Mouse (Mus musculus) naive thymus-derived CD4-positive, alpha-beta T cell, adult 2 months (primary cell): ENCODE measurements around the gene Hira.
"Not testable (repeated sequence)": the region's sequence is repeated elsewhere in the genome, so short reads cannot be mapped to it uniquely, and the experiment has no call there.

Experiments used
- DNase-seq: peaks from one replicate; pipeline ENCODE4 v3.0.0-alpha.2; 2011; ENCODE audit warnings: low read depth

Gene Hira

DNA sequence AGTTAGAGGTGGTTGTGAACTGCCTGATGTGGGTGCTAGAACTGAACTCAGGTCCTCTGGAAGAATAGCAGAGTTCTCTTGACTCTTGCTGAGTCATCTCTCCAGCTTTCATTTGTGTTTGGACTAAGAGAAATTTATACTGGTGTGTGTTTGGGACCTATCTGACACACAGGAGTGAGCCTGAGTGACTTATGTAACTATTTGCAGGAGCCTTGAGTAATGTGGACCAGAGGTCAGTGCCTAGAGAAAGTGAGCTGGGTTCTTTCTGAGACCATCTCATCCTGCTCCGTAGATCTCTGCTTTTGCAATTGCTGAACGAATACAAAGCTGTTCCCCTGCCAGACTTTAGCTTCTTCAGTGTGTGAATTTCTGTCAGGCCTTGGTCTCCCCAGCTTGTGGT is 44.9 kb downstream of the Hira start:
- DNase-seq: no peak

GRCm38 (mm10) chr16:18927963-18928362 is 51.1 kb downstream of the Hira start:
- DNase-seq: no peak

DNA sequence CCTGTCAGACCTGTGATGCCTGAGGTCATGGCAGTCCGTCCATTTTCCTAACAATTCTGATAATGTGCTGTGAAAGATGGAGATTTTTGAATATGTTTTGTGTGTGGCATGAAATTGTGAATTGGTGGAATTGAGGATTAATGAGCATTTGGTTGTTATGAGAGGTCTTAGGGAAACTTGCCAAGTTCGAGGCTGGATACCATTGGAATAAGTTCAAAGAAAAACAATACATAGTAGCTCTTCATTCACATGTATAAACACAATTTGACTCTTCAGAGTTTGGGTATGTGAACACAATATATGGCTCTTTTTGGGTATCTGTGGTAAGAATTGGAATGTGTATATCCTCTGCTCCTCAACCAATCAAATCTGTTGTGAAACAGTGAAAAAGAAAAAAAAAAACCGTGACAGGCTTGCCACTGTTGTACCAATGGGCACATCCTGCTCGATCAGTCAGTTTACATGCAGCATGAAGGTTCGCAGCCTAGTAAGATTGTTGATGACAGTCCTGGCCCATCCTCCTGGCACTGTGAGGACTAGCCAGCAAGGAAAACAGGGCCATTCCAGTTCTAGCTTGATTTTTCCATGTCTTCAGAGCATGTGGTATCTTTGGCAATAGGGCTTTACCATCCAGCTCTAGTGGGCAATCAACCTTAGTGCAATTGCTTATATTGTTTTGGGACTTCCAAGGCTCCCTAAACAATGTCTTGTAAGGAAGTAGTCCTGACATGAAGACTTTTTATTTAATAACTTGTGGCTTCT is 61.7 kb downstream of the Hira start:
- no peak for DNase-seq

- no peak for DNase-seq
Observed at GRCm38 (mm10) chr16:18943906-18944305, 67.1 kb downstream of the Hira start.

- no peak for DNase-seq
Observed at GRCm38 (mm10) chr16:18948941-18949340, 72.1 kb downstream of the Hira start.

DNA sequence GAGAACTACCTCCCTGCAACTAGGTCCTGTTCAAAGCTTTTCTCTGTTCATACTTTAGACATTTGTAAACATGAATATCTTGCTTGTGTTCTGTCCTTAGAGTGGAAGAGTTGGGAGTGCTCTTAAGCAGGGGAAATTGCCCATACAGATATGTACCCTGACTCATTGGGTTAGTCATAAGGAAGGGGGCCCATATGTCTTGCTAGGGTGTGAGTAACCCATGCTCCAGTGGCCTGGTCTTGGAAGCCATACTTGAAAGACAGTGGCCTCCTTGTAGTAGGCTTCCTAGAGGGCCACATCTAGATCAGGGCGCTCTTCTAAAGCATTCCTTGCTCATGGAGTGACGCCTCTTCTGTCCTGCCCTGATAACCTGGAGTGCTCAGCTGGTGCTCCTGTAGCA is 73.5 kb downstream of the Hira start:
- no peak for DNase-seq

DNA sequence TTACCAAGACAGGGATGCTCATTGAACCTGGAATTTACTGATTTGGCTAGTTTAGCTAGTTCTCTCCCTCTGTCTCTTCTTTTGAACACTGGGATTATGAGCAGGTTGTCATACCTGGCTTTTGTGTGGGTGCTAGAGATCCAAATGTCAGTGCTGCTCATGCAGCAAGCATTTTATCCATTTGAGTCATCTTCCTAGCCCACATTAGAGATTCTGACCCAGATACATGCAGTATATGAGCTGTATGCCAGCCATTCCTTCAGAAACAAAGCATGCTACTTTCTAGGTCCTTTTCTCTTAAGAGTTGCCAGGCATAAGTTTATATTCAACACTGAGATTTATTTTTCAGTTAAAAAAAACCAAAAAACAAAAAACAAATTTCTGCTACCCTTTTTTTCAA is 76.0 kb downstream of the Hira start:
- no peak for DNase-seq

DNA sequence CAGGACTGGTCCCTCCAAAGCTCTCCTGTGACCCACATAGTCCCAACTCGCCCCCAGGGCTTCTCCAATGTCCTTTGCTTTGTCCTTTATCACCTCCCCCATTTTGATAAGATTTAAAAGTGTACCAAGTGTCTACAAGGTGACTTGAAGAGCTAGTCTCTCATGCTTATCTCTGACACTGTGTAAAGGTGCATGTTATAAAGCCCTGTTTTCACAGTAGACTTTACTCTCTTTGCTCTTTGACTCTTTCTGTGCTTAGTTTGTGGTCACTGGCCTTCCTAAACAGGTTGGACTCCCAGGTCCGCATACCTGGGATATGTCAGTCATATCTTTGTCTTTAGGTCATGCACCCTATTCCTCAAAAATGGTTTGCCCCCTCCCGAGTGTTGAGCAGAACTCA is 78.2 kb downstream of the Hira start:
- DNase-seq: no peak

DNA sequence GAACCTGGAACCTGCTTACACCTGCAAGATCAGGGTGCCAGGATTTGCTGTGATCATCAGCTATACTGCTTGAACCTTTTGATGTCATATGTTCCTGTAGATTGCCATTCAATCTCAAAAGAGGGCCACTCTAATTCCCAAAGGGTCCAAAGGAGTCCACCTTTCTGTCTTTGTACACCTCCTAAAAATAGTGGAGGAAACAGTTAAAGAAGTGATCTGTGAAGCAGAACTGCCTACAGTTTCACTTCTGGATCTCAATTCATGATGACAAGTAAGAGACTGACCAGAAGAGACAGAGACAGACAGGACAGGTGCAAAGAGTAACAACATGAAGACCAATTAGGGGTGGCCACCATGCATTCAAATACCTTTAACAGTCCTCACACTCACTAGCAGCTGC is 86.6 kb downstream of the Hira start:
- DNase-seq: no peak

- DNase-seq: no peak
Observed at GRCm38 (mm10) chr16:18969420-18970128, 92.7 kb downstream of the Hira start.

DNA sequence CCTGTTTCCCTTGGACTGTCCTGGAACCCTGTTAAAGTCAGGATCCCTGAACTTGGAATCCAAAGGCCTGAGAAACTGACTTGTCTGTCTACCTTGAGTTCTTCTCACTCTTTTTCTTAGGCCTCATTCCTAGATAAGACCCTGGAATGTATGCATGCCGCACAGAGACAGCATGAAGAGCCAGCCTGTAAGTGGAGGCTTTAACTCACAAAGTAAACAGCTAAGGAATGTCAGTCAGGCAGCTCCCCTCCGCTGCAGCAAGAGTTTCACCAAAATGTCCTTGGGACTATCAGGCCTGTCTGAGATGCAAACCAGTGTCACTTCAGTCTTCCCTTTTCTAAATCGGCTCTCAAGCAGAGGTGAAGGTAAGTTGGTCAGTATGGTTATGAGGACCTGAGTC is 94.0 kb downstream of the Hira start:
- DNase-seq: no peak

GRCm38 (mm10) chr16:18975665-18976064 is 98.8 kb downstream of the Hira start:
- DNase-seq: not testable (repeated sequence)

GRCm38 (mm10) chr16:18976315-18976714 is 99.5 kb downstream of the Hira start:
- no peak for DNase-seq

DNA sequence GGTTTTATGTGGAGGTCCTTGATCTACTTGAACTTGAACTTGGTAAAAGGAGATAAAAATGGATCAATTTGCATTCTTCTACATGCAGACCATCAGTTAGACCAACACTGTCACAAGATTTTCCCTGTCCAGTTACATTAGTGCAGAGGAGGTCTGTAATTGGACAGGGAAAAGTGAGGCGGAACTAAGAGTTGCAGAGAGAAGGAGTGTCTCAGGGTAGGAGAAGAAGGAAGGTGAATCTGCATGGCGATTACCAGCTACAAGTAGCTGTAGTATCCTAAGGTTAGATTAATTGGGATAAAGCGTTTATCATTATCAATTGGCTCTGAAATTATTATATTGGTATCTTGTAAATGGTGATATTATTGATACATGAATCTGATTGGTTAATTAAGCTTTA is 109.5 kb downstream of the Hira start:
- no peak for DNase-seq

DNA sequence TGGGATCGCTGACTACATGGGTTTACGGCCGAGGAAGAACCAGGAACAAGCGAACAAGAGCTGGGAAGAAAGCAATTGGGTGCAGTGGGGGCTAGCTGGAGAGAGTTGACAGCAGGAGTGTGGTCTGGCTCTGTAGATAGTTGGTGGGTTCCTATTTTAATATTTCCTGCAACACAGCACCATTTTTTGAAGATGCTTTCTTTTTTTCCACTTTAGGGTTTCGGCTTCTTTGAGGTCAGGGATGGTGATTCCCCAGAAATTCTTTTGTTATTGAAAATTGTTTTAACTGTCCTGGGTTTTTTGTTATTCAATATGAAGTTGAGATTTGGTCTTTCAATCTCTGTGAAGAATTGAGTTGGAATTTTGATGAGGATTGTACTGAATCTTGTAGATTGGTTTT is 110.0 kb downstream of the Hira start:
- DNase-seq: no peak

GRCm38 (mm10) chr16:19002610-19003389 is 126.0 kb downstream of the Hira start:
- DNase-seq: peak; percentile 4

DNA sequence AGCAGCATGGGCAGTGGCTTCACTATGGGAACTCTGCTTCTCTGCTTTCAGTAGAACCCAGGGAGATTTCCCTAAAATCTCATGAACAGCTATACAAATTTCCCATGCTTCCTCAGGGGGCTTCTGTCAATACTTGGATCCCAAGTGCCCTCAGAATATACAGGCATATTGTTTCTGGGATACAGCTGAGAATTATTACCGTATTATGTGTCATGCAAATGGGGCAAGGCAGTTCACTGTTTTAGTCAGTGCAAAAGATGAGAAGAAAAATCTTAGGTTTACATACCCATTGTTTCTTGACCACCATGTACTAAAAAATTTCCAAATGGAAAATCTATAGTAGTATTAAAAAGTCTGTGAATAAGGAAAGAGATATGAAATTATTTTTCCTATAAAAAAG is 126.9 kb downstream of the Hira start:
- DNase-seq: no peak

DNA sequence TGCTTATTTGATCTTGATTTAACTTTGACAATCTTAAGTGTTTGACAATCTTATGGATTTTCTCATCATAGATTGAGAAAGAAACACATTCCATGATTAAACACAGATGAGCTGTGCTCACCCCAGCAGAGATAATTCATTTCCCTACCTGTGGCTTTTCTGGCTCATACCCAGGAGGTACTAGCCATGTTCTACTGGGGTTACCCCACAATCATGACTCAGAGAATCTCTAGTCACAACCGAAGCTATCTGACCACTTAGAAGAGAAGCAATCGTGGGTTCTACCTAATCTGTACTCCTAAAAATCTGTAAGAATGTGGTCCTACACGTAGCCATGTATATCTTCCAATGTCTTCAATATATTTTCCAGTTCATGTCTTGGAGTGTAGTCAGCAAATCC is 128.5 kb downstream of the Hira start:
- DNase-seq: no peak

GRCm38 (mm10) chr16:19006715-19007114 is 129.9 kb downstream of the Hira start:
- no peak for DNase-seq

DNA sequence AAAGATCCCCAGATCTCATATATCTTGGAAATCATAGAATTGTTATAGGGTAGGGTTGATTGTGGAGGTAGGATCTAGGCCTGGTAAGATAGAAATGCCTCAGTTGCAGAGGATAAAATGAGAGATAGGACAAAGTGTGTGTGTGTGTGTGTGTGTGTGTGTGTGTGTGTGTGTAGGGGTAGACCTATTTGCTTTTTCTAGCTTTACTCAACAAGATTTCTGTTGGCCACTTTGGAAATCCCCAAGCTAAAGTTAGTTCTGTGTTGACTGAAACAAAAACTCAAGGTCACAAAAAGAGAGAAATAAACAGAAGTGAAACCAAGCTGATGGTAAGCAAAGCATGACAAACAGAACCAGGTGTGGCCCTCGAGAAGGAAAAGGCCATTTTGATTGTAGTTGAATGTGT is 130.4 kb downstream of the Hira start:
- not testable (repeated sequence) for DNase-seq

GRCm38 (mm10) chr16:19010710-19011109 is 133.9 kb downstream of the Hira start:
- no peak for DNase-seq

- no peak for DNase-seq
Observed at GRCm38 (mm10) chr16:19013550-19013949, 136.7 kb downstream of the Hira start.

- no peak for DNase-seq
Observed at GRCm38 (mm10) chr16:19014650-19015049, 137.8 kb downstream of the Hira start.
